Mouse (Mus musculus) kidney, postnatal 0 days (tissue): ENCODE results near the gene Creld1. TPM values are rescaled to one million over a fixed set of nuclear protein-coding genes. Genes with fewer than 3 reads are reported as not detected.

Experiments used
- ATAC-seq: fragments of 200-750 bp; cut with Nextera tagmentation; replicated peaks from 2 replicates; pipeline ENCODE4 v1.8.0; 2017; ENCODE audit warnings: low read depth, moderate number of reproducible peaks, moderate TSS enrichment, moderate library complexity; ENCODE audit not compliant: low FRiP score
- DNase-seq: peaks from one replicate; pipeline ENCODE4 v3.0.0-alpha.2; 2016; ENCODE audit warnings: low spot score
- H3K27ac ChIP-seq: fragments of 300-500 bp; sonication (generic); 2 replicates; pipeline ENCODE4 v1.5.1; 2014; ENCODE audit warnings: mild to moderate bottlenecking
- H3K27me3 ChIP-seq: fragments of 300-500 bp; sonication (generic); 2 replicates; pipeline ENCODE4 v1.6.1; 2014; ENCODE audit warnings: low read length, mixed read lengths; ENCODE audit not compliant: insufficient read depth
- H3K36me3 ChIP-seq: fragments of 300-500 bp; sonication (generic); 2 replicates; pipeline ENCODE4 v1.6.1; 2014; ENCODE audit warnings: low read length, mixed read lengths; ENCODE audit not compliant: insufficient read depth
- H3K4me1 ChIP-seq: fragments of 300-500 bp; sonication (generic); replicated peaks from 2 replicates; pipeline ENCODE4 v1.6.1; 2014; ENCODE audit warnings: antibody characterized with exemption, low read length, mixed read lengths; ENCODE audit not compliant: insufficient read depth
- H3K4me2 ChIP-seq: fragments of 300-500 bp; sonication (generic); 2 replicates; pipeline ENCODE4 v1.6.1; 2014; ENCODE audit warnings: mild to moderate bottlenecking, low read length, moderate library complexity, mixed read lengths
- H3K4me3 ChIP-seq: fragments of 300-500 bp; sonication (generic); replicated peaks from 2 replicates; pipeline ENCODE4 v1.5.1; 2014; ENCODE audit warnings: low read depth, low read length
- H3K9ac ChIP-seq: fragments of 300-500 bp; sonication (generic); 2 replicates; pipeline ENCODE4 v1.6.1; 2014; ENCODE audit warnings: low read depth, low read length
- H3K9me3 ChIP-seq: fragments of 300-500 bp; sonication (generic); replicated peaks from 2 replicates; pipeline ENCODE4 v1.6.1; 2016; ENCODE audit warnings: low read length, inconsistent platforms, mixed read lengths
- CTCF ChIP-seq: IDR thresholded peaks from 2 replicates; pipeline ENCODE4 v1.5.1; 2016; ENCODE audit warnings: antibody characterized with exemption, low read depth, mild to moderate bottlenecking, moderate library complexity
- WGBS: fragments of 180-500 bp; shearing (Covaris S2); extraction: QIAGEN DNeasy Blood & Tissue Kit; methylation state at CpG from one replicate; pipeline ENCODE4 v1.1.7; 2014; 5-methylcytosine and 5-hydroxymethylcytosine counted together
- polyA plus RNA-seq: library from polyadenylated mRNA; unstranded; fragments of >200 nt; fragmentation: Nextera tagmentation; extraction: Ambion mirVana; gene quantifications from 2 replicates; pipeline ENCODE4 v1.2.1, GENCODE M21; 2015

Creld1 gene
- polyA plus RNA-seq, 1 experiment from 2014 or later: 25.7 TPM

- ATAC-seq (no peak), DNase-seq (no peak)
- Histone ChIP-seq H3K27me3 (0 out of 2 replicates have a peak, but pooled peaks cover 3% of the 10 kb centered on the region), H3K9me3 (no peaks in the 10 kb centered on the region), H3K36me3 (no peaks in the 10 kb centered on the region), H3K27ac (no peak overlapping the region), H3K4me3 (no peak overlapping the region), H3K4me2 (no peak overlapping the region), H3K4me1 (no peaks in the 10 kb centered on the region), H3K9ac (no peak overlapping the region)
- WGBS: 66% methylated on average over 6 of the region's 6 CpGs
- TF ChIP-seq CTCF: no peak
Measured at GRCm38 (mm10) chr6:113499346-113499745, 16.2 kb downstream of the Creld1 start.

DNA sequence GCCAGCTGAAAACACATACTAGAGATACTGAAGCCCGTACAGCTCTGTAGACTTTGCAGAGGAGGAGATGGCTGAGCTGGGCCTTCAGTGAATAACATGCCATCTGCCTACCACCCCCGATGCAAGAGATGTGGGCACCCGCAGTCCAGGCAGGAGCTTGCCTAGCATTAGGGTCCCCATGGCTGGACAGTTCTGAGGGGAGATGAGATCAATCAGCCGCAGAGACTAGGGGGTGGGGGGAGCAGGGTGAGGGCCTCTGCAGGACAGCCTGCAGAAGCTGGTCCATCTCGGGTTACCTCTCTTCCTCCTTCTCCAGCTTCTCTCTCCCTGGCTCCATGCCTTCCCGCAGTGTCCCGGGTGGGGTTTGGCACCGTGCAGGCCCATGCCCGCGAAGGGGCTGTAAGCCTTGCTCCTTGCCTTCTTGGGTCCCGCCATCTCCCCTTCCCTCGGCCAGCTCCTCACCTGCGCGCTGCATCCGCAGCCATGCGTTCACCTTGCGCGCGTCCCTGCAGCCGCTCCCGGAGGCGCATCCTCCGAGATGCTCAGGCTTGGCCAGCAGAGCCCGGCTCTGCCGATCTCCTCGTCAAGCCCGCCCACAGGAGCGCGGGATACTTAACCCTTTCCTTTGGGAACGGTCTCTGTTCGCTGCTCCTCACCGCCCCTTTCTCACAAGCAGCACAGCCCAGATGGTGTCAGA is 18.4 kb downstream of the Creld1 start, which contains the start of gene Prrt3:
Gene Prrt3 (minus strand): TSS at position 544 of the 697 bp plus-strand sequence.
- Histone ChIP-seq H3K4me2 (peak within 1 kb of the TSS; percentile 47), H3K9me3 (no peaks in the 10 kb centered on the region), H3K4me3 (peak within 1 kb of the TSS; percentile 27), H3K27ac (no peak within 1 kb of the TSS), H3K9ac (0 out of 2 replicates have a peak within 1 kb of the TSS, but pooled peaks have one; percentile 27), H3K4me1 (no peaks in the 10 kb centered on the region), H3K27me3 (0 out of 2 replicates have a peak, but pooled peaks cover 3% of the 10 kb centered on the region), H3K36me3 (no peaks in the 10 kb centered on the region)
- ATAC-seq (peak; percentile 68; the same call in 1 of the 2 replicates), DNase-seq (peak; percentile 49)
- WGBS: 1% methylated on average over 32 of the region's 32 CpGs
- TF ChIP-seq CTCF: no peak

GRCm38 (mm10) chr6:113502801-113503200 is 19.7 kb downstream of the Creld1 start:
- no peak overlapping the region for H3K27ac ChIP-seq
- no peak overlapping the region for H3K9ac ChIP-seq
- 87% methylated on average over 2 of the region's 2 CpGs for WGBS
- no peak for TF ChIP-seq CTCF
- H3K4me1 ChIP-seq: no peaks in the 10 kb centered on the region
- H3K4me3 ChIP-seq: no peak overlapping the region
- H3K27me3 ChIP-seq: 0 out of 2 replicates have a peak, but pooled peaks cover 3% of the 10 kb centered on the region
- no peaks in the 10 kb centered on the region for H3K36me3 ChIP-seq
- ATAC-seq: no peak
- H3K9me3 ChIP-seq: no peaks in the 10 kb centered on the region
- DNase-seq: no peak
- no peak overlapping the region for H3K4me2 ChIP-seq

- Histone ChIP-seq H3K27ac (no peak overlapping the region), H3K27me3 (0 out of 2 replicates have a peak, but pooled peaks cover 3% of the 10 kb centered on the region), H3K4me1 (no peaks in the 10 kb centered on the region), H3K9ac (no peak overlapping the region), H3K4me3 (no peak overlapping the region), H3K4me2 (no peak overlapping the region), H3K36me3 (no peaks in the 10 kb centered on the region), H3K9me3 (no peaks in the 10 kb centered on the region)
- TF ChIP-seq CTCF: no peak
- WGBS: 82% methylated on average over 1 of the region's 1 CpGs
- DNase-seq (no peak), ATAC-seq (no peak)
Measured at GRCm38 (mm10) chr6:113505689-113506088, 22.6 kb downstream of the Creld1 start.

- DNase-seq (no peak), ATAC-seq (no peak)
- Histone ChIP-seq H3K36me3 (0 out of 2 replicates have a peak, but pooled peaks cover 5% of the 10 kb centered on the region), H3K27me3 (no peaks in the 10 kb centered on the region), H3K4me1 (no peaks in the 10 kb centered on the region), H3K9ac (no peak overlapping the region), H3K4me2 (no peak overlapping the region), H3K27ac (no peak overlapping the region), H3K4me3 (no peak overlapping the region), H3K9me3 (no peaks in the 10 kb centered on the region)
- no peak for TF ChIP-seq CTCF
Measured at GRCm38 (mm10) chr6:113507130-113507529, 24.0 kb downstream of the Creld1 start.

DNA sequence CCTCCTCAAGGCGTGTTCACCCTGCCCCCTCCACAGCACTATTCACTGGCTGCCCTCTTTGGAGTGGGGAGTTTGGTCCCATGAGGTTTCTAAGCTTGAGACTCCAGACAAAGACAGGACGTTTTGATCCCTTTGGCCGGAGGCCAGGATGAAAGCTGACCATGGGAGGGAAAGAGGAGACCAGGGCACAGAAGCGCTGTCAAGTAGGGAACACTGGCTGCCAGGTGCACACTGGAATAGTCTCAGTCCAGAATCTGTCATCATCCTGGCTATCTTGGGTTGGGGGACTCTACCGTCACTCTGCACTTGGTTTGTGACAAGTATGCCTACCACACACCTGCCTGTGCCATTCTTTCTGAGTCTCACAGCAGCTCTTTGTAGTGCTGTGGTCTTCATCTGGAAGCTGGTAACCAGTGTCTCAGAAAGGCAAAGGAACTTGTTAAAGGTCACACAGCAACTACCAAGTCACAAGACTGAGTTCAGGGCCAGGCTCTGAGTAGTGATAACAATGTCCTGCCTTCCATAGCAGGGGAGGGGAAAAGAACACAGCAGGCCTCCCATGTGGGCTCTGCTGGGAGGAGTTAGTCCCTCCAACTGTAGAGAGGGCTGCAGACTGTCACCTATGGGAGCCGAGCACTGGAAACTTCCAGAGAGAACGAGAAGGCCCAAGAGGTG is 25.3 kb downstream of the Creld1 start:
- ATAC-seq (no peak), DNase-seq (no peak)
- no peak overlapping the region for H3K27ac ChIP-seq
- H3K9ac ChIP-seq: no peak overlapping the region
- H3K36me3 ChIP-seq: peaks cover 10% of the 10 kb centered on the region; the same call in 1 of the 2 replicates
- no peak for TF ChIP-seq CTCF
- no peak overlapping the region for H3K4me3 ChIP-seq
- 56% methylated on average over 7 of the region's 7 CpGs for WGBS
- no peaks in the 10 kb centered on the region for H3K9me3 ChIP-seq
- H3K27me3 ChIP-seq: no peaks in the 10 kb centered on the region
- no peaks in the 10 kb centered on the region for H3K4me1 ChIP-seq
- no peak overlapping the region for H3K4me2 ChIP-seq
